Mouse (Mus musculus) layer of hippocampus, adult 2 months (tissue): ENCODE results near the gene Ska2. TPM values are rescaled to one million over a fixed set of nuclear protein-coding genes. Genes with fewer than 3 reads are reported as not detected.

ENCODE experiments used
- DNase-seq, 2 experiments: peaks; one replicate each; pipeline ENCODE4 v3.0.0; 2022; ENCODE audit warnings: low spot score in 2 of 2
- H3K27ac ChIP-seq: fragments of 200-600 bp; 2 replicates; pipeline ENCODE4 v1.8.1; 2022
- H3K4me3 ChIP-seq: fragments of 200-600 bp; 2 replicates; pipeline ENCODE4 v1.8.1; 2022; ENCODE audit warnings: mild to moderate bottlenecking
- CTCF ChIP-seq: fragments of 200-600 bp; conservative IDR thresholded peaks from 2 replicates; pipeline ENCODE4 v1.8.1; 2022; ENCODE audit warnings: antibody characterized with exemption, mild to moderate bottlenecking, moderate library complexity
- long read RNA-seq, 2 experiments: library from polyadenylated mRNA; stranded (forward); transcript quantifications; one replicate each; pipeline ENCODE4 v2.0.0; 2021; ENCODE audit warnings: borderline mapping rate in 2 of 2
- total RNA-seq, 2 experiments: library from RNA; stranded (reverse); gene quantifications; 2 replicates each; pipeline ENCODE4 v1.2.3; 2021

Ska2 gene
- 10 to 100 TPM; 14.7 to 15.7 TPM for total RNA-seq
- long read RNA-seq, experiment 1, transcript Ska2-201 (4 exons, 3,037 nt), result major isoform, 5 of 5 reads
- long read RNA-seq, experiment 1, partial matches to known transcripts, result 0 of 5 reads
- long read RNA-seq, experiment 1, other reads (novel, unspliced or antisense), result 0 of 5 reads
- long read RNA-seq, experiment 2, partial matches to known transcripts, result 1 of 9 reads
- long read RNA-seq, experiment 2, other reads (novel, unspliced or antisense), result 4 of 9 reads

- Histone ChIP-seq H3K27ac (peak within 1 kb of the TSS; percentile 93), H3K4me3 (peak within 1 kb of the TSS; percentile 88)
- no peak; the same call in 1 of the 2 replicates for TF ChIP-seq CTCF
- DNase-seq, result peak; percentile 94 to 99
Observed at GRCm38 (mm10) chr11:87108755-87109518, at the start of gene Ska2. TSS of gene Ska2 (plus strand) at chr11:87109234.

GRCm38 (mm10) chr11:87060410-87060809 lies 48.6 kb upstream of the Ska2 start:
- no peak overlapping the region for H3K4me3 ChIP-seq
- no peak overlapping the region for H3K27ac ChIP-seq
- TF ChIP-seq CTCF, result no peak
- DNase-seq, result no peak

DNA sequence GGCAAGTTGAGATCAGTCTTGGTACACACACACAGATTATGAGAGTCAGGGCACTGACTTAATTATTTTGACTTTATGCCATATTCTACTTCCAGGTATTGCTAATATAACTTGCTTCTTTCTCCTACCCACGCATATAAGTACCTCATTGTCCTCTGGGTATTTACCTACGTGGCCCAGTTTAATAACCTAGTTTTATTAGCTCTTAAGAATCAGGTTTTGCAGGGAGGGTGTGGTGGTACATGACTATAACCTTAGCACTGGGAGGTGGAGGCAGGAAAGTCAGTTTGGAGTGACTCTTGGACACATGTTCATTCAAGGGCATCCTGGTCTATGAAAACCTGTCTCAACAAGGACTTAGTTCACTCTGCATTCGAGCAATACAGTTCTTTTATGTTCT lies 46.9 kb upstream of the Ska2 start:
- TF ChIP-seq CTCF, result no peak

DNA sequence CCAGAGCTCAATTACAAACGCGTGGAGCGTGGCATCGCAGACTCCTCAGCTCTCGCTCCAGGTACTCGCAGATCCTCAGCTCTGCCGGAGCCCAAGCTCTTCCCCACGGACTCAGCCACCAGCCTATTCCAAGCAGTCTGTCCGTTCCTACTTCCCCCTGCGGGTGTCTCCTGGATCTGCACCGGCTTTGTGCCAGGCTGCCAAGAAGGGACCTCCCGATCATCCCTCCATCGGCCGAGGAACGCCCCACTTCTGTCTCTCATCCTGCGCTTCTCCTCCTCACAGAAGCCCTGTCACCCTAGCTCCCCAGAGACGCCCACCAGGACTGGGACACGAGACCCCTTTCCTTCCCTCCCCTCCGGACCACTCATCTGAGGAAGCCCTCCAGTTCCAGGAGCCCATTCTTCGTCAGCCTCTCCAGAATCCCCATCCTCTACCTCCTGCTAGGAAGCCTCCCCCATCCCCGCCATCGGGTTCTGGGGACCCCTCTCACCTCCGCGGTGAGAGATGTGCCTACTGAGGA lies 35.6 kb upstream of the Ska2 start:
- peak overlapping the region; percentile 94 for H3K27ac ChIP-seq
- peak; percentile 78 for TF ChIP-seq CTCF
- H3K4me3 ChIP-seq, result peak overlapping the region; percentile 93
- peak; percentile 66 to 78 for DNase-seq

More for the DNA sequence above, 46.9 kb upstream of the Ska2 start:
- Histone ChIP-seq H3K4me3 (no peak overlapping the region), H3K27ac (no peak overlapping the region)
- DNase-seq, result no peak

- H3K4me3 ChIP-seq, result peak within 1 kb of the TSS; percentile 93
- TF ChIP-seq CTCF, result peak; percentile 41; the same call in 1 of the 2 replicates
- peak; percentile 86 to 88 for DNase-seq
- H3K27ac ChIP-seq, result peak within 1 kb of the TSS; percentile 94
Observed at GRCm38 (mm10) chr11:87073866-87074440, 35.1 kb upstream of the Ska2 start, which contains the start of gene Gdpd1. TSS of gene Gdpd1 (minus strand) at chr11:87074062.

GRCm38 (mm10) chr11:87083712-87084111 lies 25.3 kb upstream of the Ska2 start:
- no peak for DNase-seq
- TF ChIP-seq CTCF, result no peak

GRCm38 (mm10) chr11:87085461-87085860 lies 23.6 kb upstream of the Ska2 start:
- no peak for TF ChIP-seq CTCF
- H3K4me3 ChIP-seq, result peak overlapping the region; percentile 79
- DNase-seq, result no peak
- H3K27ac ChIP-seq, result no peak overlapping the region

More at GRCm38 (mm10) chr11:87083712-87084111, 25.3 kb upstream of the Ska2 start:
- Histone ChIP-seq H3K4me3 (no peak overlapping the region), H3K27ac (no peak overlapping the region)

DNA sequence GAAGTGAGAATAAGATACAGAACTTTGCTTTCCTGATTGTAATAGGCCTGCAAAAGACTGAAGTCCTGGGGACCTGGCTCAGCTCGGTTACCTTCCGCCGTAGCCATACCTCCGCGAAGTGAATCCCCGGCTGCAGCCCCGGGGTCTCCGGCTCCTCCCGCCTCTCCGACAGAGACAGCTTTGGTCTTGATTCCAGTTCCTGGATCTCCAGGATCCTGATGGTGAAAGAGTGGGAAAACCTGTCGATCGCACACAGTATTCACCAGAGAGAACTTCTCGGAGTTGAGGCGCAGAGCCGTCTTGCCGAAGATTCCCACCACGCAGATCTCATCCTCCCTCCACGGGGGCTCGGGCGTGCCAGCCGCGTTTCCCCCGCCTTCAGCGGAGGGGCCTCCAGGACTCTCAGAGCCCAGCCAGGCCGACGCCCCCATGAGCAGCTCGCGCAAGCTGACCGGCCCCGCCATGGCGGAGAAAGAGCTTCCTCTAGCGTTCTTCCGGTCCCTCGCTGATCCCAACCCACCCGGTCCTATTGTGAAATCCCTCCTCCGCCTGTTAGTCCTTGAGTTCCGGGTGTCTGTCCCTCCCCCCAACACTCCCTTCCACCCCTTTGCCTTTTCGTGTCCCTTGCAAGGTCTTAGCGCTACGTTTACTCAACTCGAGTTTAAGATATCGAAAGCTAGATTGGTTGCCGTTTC lies 22.6 kb upstream of the Ska2 start, which contains the start of gene Smg8:
TSS of gene Smg8 (minus strand) at position 485 of the 695 bp plus-strand sequence.
- Histone ChIP-seq H3K27ac (peak within 1 kb of the TSS; percentile 85), H3K4me3 (peak within 1 kb of the TSS; percentile 79)
- peak; percentile 79 to 80 for DNase-seq
- TF ChIP-seq CTCF, result no peak

DNA sequence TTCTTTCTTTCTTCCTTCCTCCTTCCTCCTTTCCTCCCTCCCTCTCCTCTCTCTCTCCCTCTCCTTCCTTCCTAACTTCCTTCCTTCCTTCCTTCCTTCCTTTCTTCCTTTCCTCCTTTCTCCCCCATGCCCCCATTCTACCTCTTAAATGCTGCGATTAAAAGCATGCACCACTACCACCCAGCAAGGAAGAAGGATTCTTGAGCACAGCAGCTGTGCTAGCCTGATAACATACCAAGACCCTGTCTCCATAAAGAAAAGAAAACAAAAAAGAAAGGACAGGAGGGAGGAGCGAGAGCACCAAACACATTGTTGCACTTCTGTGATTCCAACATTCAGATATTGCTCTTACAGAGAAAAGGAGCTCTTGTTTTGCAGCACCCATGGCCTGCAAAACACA lies 21.9 kb upstream of the Ska2 start:
- peak overlapping the region; percentile 79 for H3K4me3 ChIP-seq
- peak overlapping the region; percentile 85; the same call in 1 of the 2 replicates for H3K27ac ChIP-seq
- DNase-seq, result no peak
- no peak for TF ChIP-seq CTCF

DNA sequence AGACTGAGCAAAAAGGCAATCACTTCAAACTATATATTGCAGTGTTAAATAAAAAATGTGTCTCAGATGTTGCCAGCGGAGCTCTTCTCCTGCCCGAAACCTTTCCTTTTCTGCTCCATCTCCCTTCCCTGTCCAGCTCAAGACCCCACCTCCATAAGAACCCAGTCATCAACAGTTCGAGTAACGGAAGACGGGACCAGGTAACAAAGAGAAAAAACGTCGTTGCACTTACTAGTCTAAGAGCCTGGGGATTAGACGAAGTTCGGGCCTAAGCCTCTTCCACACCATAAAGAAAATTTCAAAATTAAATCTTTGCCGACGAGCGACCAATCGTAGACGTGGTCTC lies 652 bp upstream of the Ska2 start, which contains the start of gene Prr11:
TSS of gene Prr11 (minus strand) at position 300 of the 346 bp plus-strand sequence.
- Histone ChIP-seq H3K4me3 (peak within 1 kb of the TSS; percentile 88), H3K27ac (peak within 1 kb of the TSS; percentile 93)
- TF ChIP-seq CTCF, result no peak
- no peak for DNase-seq

DNA sequence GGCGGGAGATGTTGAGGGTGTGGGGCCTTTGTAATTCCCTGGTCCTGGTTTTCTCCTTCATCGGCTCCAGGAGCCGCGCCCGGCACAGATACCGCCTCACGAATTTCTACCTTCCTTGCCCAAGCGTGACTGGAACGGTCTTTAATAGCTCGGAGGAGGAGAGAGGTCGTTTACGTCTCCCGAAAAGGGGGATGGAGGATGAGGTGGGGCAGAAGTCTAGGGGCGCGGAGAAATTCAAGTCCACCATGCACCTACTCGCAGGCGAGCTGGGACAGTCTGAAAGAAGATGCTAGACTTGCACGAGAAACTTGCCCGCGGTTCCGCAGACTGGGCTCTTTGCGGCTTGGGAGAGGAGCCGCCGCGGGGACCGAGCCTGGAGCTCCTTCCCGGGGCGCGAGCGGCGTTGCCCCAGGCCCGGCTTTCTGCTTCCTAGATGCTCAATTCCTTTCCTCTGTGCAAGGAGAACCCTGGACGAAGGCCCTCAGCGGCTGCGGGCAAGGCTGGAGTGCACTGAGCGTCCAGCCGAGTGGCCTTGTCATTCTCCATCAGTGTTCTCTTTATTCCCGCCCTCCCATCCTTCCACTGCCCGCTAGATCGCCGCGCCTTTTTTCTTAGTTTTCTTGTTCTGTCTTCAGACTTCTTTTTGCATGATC lies 611 bp downstream of the Ska2 start:
- no peak for TF ChIP-seq CTCF
- Histone ChIP-seq H3K4me3 (peak overlapping the region; percentile 88), H3K27ac (peak overlapping the region; percentile 93)
- DNase-seq, result no peak
